Mouse (Mus musculus) CH12.LX (cell line): ENCODE measurements at regions not wholly inside any gene's neighbourhood (a gene's known extent, or its start where the extent isn't known, plus 50 kb on each side); places are given as distances from the start of the nearest gene placed in this dataset.

Source experiments
- CTCF ChIP-seq, 2 experiments: IDR thresholded peaks in 1 of 2; conservative IDR thresholded peaks in 1 of 2; 2 replicates each; pipeline ENCODE4 v1.5.1; 2011 to 2012; ENCODE audit warnings: low read depth in 2 of 2, low read length in 2 of 2, improper control_type of control experiment in 1 of 2, inconsistent platforms in 1 of 2, mild to moderate bottlenecking in 1 of 2, moderate library complexity in 1 of 2
- EP300 ChIP-seq: IDR thresholded peaks from 2 replicates; pipeline ENCODE4 v1.6.1; 2011; ENCODE audit warnings: low read length, improper control_type of control experiment
- HCFC1 ChIP-seq: IDR thresholded peaks from 2 replicates; pipeline ENCODE4 v1.6.1; 2012; ENCODE audit warnings: low read depth, mild to moderate bottlenecking, inconsistent platforms, low read length, improper control_type of control experiment
- MAFK ChIP-seq: IDR thresholded peaks from 2 replicates; pipeline ENCODE4 v1.6.1; 2011; ENCODE audit warnings: low read length, improper control_type of control experiment; ENCODE audit not compliant: insufficient replicate concordance
- MAX ChIP-seq: IDR thresholded peaks from 2 replicates; pipeline ENCODE4 v1.6.1; 2011; ENCODE audit warnings: low read length, improper control_type of control experiment
- NRF1 ChIP-seq: IDR thresholded peaks from 2 replicates; pipeline ENCODE4 v1.6.1; 2014; ENCODE audit warnings: low read depth, mild to moderate bottlenecking, inconsistent platforms, low read length, improper control_type of control experiment, moderate library complexity
- PAX5 ChIP-seq: IDR thresholded peaks from 2 replicates; pipeline ENCODE4 v1.6.1; 2012; ENCODE audit warnings: low read length, inconsistent platforms, mixed read lengths
- POLR2A ChIP-seq: IDR thresholded peaks from 2 replicates; pipeline ENCODE4 v1.6.1; 2011; ENCODE audit warnings: low read depth, mild to moderate bottlenecking, improper control_type of control experiment, low read length
- TCF12 ChIP-seq: IDR thresholded peaks from 2 replicates; pipeline ENCODE4 v1.6.1; 2014; ENCODE audit warnings: low read depth, mild to moderate bottlenecking, inconsistent platforms, low read length, improper control_type of control experiment
- USF1 ChIP-seq: IDR thresholded peaks from 2 replicates; pipeline ENCODE4 v1.6.1; 2014; ENCODE audit warnings: low read depth, mild to moderate bottlenecking, inconsistent platforms, low read length, improper control_type of control experiment
- ZKSCAN1 ChIP-seq: IDR thresholded peaks from 2 replicates; pipeline ENCODE4 v1.6.1; 2012; ENCODE audit warnings: low read depth, inconsistent platforms, low read length, improper control_type of control experiment, borderline replicate concordance

DNA sequence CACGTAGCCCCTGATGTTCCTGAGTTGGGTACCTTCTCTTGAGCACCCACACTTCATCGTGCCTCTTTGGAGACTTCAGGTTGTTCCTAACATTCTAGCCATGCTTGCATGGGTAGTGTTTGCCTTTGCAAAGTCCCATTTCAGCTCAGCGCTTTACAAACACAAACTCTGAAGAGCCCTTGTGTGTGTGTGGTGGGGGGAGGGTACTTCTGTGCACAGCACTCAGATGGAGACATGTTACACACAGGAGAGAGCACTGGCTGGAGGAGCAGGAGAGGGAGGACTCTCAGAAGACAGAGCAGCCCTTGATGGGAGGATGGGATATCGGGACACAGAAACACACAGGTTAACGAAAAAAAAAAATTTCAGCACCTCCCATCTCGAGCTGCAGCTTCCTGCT, 167.4 kb downstream of the Chic2 start:
- TF ChIP-seq TCF12 (no peak), EP300 (no peak), ZKSCAN1 (no peak), CTCF (conservative IDR thresholded peaks at IDR 0.05 in 1 of 2, IDR thresholded peaks at IDR 0.05 in 1 of 2; ENCODE audit: low read depth in 2 of 2, low read length in 2 of 2) (no peak), MAFK (no peak), USF1 (no peak), HCFC1 (no peak), PAX5 (no peak), NRF1 (no peak), POLR2A (no peak), MAX (no peak)
